In genomic region chr8:87701583-87701982, GRCm38 (mm10) we compare ENCODE assay signal across 16 mouse cellular contexts.
DNase-seq lines count a peak whose midpoint lies in the region; ATAC-seq and TF ChIP-seq lines count a peak whose summit lies in the region.
"Had no signal": no experiment of that assay in that cellular context is flagged by ENCODE, and none has a peak within 500 bp of the region (broad histone marks: within the 10 kb centered on the region; RNA-seq: fewer than 3 reads in every experiment).

No protein-coding gene starts in this region.

- H3K4me2 ChIP-seq in forebrain, embryonic 13.5 days = no peak overlapping the region
- H3K4me2 ChIP-seq in forebrain, embryonic 11.5 days (ENCODE audit: low read depth, low read length, severe bottlenecking) = no peak overlapping the region
- no peak overlapping the region for H3K4me2 ChIP-seq in lung, embryonic 14.5 days
- no peak overlapping the region for H3K4me2 ChIP-seq in hindbrain, embryonic 15.5 days
- peak overlapping the region; percentile 48 for H3K4me2 ChIP-seq in myocyte (ENCODE audit: low read depth)
- no peak overlapping the region for H3K4me2 ChIP-seq in stomach, postnatal 0 days (replicated peaks; ENCODE audit: low read depth)
- H3K4me2 ChIP-seq: embryonic facial prominence, embryonic 13.5 days; heart, embryonic 12.5 days; liver, embryonic 13.5 days had no signal

- no peak for TF ChIP-seq POLR2A in myocyte (IDR thresholded peaks at IDR 0.05; ENCODE audit: insufficient read length, low read depth)

- H3ac ChIP-seq in myocyte (ENCODE audit: control insufficient read depth, insufficient read length) = no peak overlapping the region

- H3K27ac ChIP-seq in forebrain, embryonic 13.5 days = peak overlapping the region; percentile 87
- H3K27ac ChIP-seq in forebrain, embryonic 11.5 days (ENCODE audit: low read depth, low read length) = no peak overlapping the region
- H3K27ac ChIP-seq in lung, embryonic 14.5 days (ENCODE audit: low read depth) = no peak overlapping the region
- peak overlapping the region; percentile 82 for H3K27ac ChIP-seq in hindbrain, embryonic 15.5 days (replicated peaks)
- no peak overlapping the region for H3K27ac ChIP-seq in stomach, postnatal 0 days (replicated peaks)
- H3K27ac ChIP-seq: liver, embryonic 13.5 days; macrophage had no signal

- H3K79me2 ChIP-seq in myocyte (ENCODE audit: control insufficient read depth, insufficient read depth) = no peaks in the 10 kb centered on the region

- no peak for TF ChIP-seq EP300 in stomach, postnatal 0 days (optimal IDR thresholded peaks at IDR 0.05)

- H3K4me3 ChIP-seq in forebrain, embryonic 13.5 days = no peak overlapping the region
- no peak overlapping the region for H3K4me3 ChIP-seq in forebrain, embryonic 11.5 days (ENCODE audit: low read depth, low read length)
- no peak overlapping the region for H3K4me3 ChIP-seq in lung, embryonic 14.5 days (ENCODE audit: low read depth, low read length)
- H3K4me3 ChIP-seq in hindbrain, embryonic 15.5 days = no peak overlapping the region
- no peak overlapping the region for H3K4me3 ChIP-seq in myocyte
- H3K4me3 ChIP-seq in stomach, postnatal 0 days (ENCODE audit: low read depth, low read length) = no peak overlapping the region
- H3K4me3 ChIP-seq: embryonic facial prominence, embryonic 13.5 days; heart, embryonic 12.5 days; liver, embryonic 13.5 days had no signal

- WGBS in forebrain, embryonic 13.5 days = 60% methylated on average over 4 of the region's 4 CpGs
- WGBS in forebrain, embryonic 11.5 days = 71% methylated on average over 4 of the region's 4 CpGs
- WGBS in lung, embryonic 14.5 days = 51% methylated on average over 4 of the region's 4 CpGs
- WGBS in hindbrain, embryonic 15.5 days = 56% methylated on average over 4 of the region's 4 CpGs
- 61% methylated on average over 4 of the region's 4 CpGs for WGBS in stomach, postnatal 0 days

- no peak for DNase-seq in forebrain, embryonic 11.5 days (ENCODE audit: low spot score)
- no peak for DNase-seq in lung, embryonic 14.5 days
- DNase-seq in lung, postnatal 36 days = no peak
- DNase-seq in right cerebral cortex, adult 2 months (ENCODE audit: low spot score in 2 of 2) = no peak
- DNase-seq in stomach, postnatal 0 days (ENCODE audit: low spot score) = no peak
- DNase-seq: B cell, adult 2 months; kidney, adult 8-10 months; kidney, postnatal 36 days; liver, embryonic 13.5 days; right cerebral cortex, postnatal 14 days had no signal

- no peaks in the 10 kb centered on the region for H3K9me3 ChIP-seq in forebrain, embryonic 13.5 days (replicated peaks)
- no peaks in the 10 kb centered on the region for H3K9me3 ChIP-seq in forebrain, embryonic 11.5 days (ENCODE audit: control insufficient read depth, low read length)
- H3K9me3 ChIP-seq in lung, embryonic 14.5 days (ENCODE audit: low read depth, low read length) = no peaks in the 10 kb centered on the region
- H3K9me3 ChIP-seq in hindbrain, embryonic 15.5 days = no peaks in the 10 kb centered on the region
- H3K9me3 ChIP-seq in stomach, postnatal 0 days (ENCODE audit: control insufficient read depth, low read length) = no peaks in the 10 kb centered on the region
- H3K9me3 ChIP-seq: embryonic facial prominence, embryonic 13.5 days; heart, embryonic 12.5 days; liver, embryonic 13.5 days had no signal

- peaks cover 53% of the 10 kb centered on the region for H3K4me1 ChIP-seq in forebrain, embryonic 13.5 days
- H3K4me1 ChIP-seq in forebrain, embryonic 11.5 days (replicated peaks; ENCODE audit: control insufficient read depth, insufficient read depth, low read length) = peaks cover 18% of the 10 kb centered on the region
- H3K4me1 ChIP-seq in lung, embryonic 14.5 days (ENCODE audit: insufficient read depth) = peaks cover 16% of the 10 kb centered on the region
- H3K4me1 ChIP-seq in hindbrain, embryonic 15.5 days (replicated peaks) = peaks cover 50% of the 10 kb centered on the region
- no peaks in the 10 kb centered on the region for H3K4me1 ChIP-seq in stomach, postnatal 0 days (replicated peaks; ENCODE audit: control insufficient read depth, insufficient read depth)
- H3K4me1 ChIP-seq: liver, embryonic 13.5 days had no signal

- ATAC-seq in forebrain, embryonic 13.5 days = 0 out of 2 replicates have a peak, but pooled peaks have one; percentile 16
- ATAC-seq in forebrain, embryonic 11.5 days (replicated peaks; ENCODE audit: low FRiP score) = no peak
- ATAC-seq in lung, embryonic 14.5 days (ENCODE audit: insufficient read depth) = peak; percentile 6; the same call in 1 of the 2 replicates
- peak; percentile 17; the same call in 1 of the 2 replicates for ATAC-seq in hindbrain, embryonic 15.5 days (ENCODE audit: low FRiP score, low read depth)
- ATAC-seq in stomach, postnatal 0 days (ENCODE audit: low FRiP score, low TSS enrichment) = no peak

- no peak for TF ChIP-seq CTCF in lung, embryonic 14.5 days (IDR thresholded peaks at IDR 0.05; ENCODE audit: low read depth)
- TF ChIP-seq CTCF in stomach, postnatal 0 days (IDR thresholded peaks at IDR 0.05; ENCODE audit: low read depth) = no peak

- H3K36me3 ChIP-seq in forebrain, embryonic 13.5 days (ENCODE audit: poor library complexity, severe bottlenecking) = no peaks in the 10 kb centered on the region
- no peaks in the 10 kb centered on the region for H3K36me3 ChIP-seq in forebrain, embryonic 11.5 days (ENCODE audit: control insufficient read depth, insufficient read depth, low read length)
- H3K36me3 ChIP-seq in lung, embryonic 14.5 days (ENCODE audit: insufficient read depth) = no peaks in the 10 kb centered on the region
- no peaks in the 10 kb centered on the region for H3K36me3 ChIP-seq in hindbrain, embryonic 15.5 days
- no peaks in the 10 kb centered on the region for H3K36me3 ChIP-seq in myocyte (ENCODE audit: control insufficient read depth, insufficient read depth)
- H3K36me3 ChIP-seq in stomach, postnatal 0 days (ENCODE audit: control insufficient read depth, insufficient read depth, low read length) = no peaks in the 10 kb centered on the region
- H3K36me3 ChIP-seq: embryonic facial prominence, embryonic 13.5 days; heart, embryonic 12.5 days; liver, embryonic 13.5 days had no signal

- H3K27me3 ChIP-seq in forebrain, embryonic 13.5 days = no peaks in the 10 kb centered on the region
- no peaks in the 10 kb centered on the region for H3K27me3 ChIP-seq in forebrain, embryonic 11.5 days (ENCODE audit: control insufficient read depth, insufficient read depth, low read length)
- no peaks in the 10 kb centered on the region for H3K27me3 ChIP-seq in lung, embryonic 14.5 days (ENCODE audit: insufficient read depth, low read length)
- H3K27me3 ChIP-seq in hindbrain, embryonic 15.5 days = no peaks in the 10 kb centered on the region
- no peaks in the 10 kb centered on the region for H3K27me3 ChIP-seq in myocyte (ENCODE audit: control insufficient read depth, insufficient read depth, insufficient read length)
- H3K27me3 ChIP-seq in stomach, postnatal 0 days (ENCODE audit: control insufficient read depth, insufficient read depth, low read length) = no peaks in the 10 kb centered on the region
- H3K27me3 ChIP-seq: embryonic facial prominence, embryonic 13.5 days; heart, embryonic 12.5 days; liver, embryonic 13.5 days had no signal

- no peak overlapping the region for H3K9ac ChIP-seq in forebrain, embryonic 13.5 days
- H3K9ac ChIP-seq in forebrain, embryonic 11.5 days (ENCODE audit: low read length) = no peak overlapping the region
- no peak overlapping the region for H3K9ac ChIP-seq in lung, embryonic 14.5 days
- no peak overlapping the region for H3K9ac ChIP-seq in hindbrain, embryonic 15.5 days
- no peak overlapping the region for H3K9ac ChIP-seq in stomach, postnatal 0 days (ENCODE audit: low read length)
- H3K9ac ChIP-seq: embryonic facial prominence, embryonic 13.5 days; heart, embryonic 12.5 days; liver, embryonic 13.5 days had no signal

TF ChIP-seq in myocyte, 11 proteins besides CTCF, POLR2A, EP300 and RAD21:
- TF ChIP-seq REST (IDR thresholded peaks at IDR 0.05; ENCODE audit: insufficient read depth, insufficient read length) (no peak), TCF12 (IDR thresholded peaks at IDR 0.05; ENCODE audit: insufficient read depth, poor library complexity, severe bottlenecking) (no peak), MYOD1 (IDR thresholded peaks at IDR 0.05; ENCODE audit: control insufficient read depth in 1 of 3, insufficient read length in 2 of 3, low read depth in 2 of 3) (no peak)

Comparison
In these comparisons a context has a peak if more than half of its experiments do, and no peak if none do; other contexts are left out.
1. ATAC-seq: peak in forebrain, embryonic 13.5 days (single experiment), lung, embryonic 14.5 days (single experiment) and hindbrain, embryonic 15.5 days (single experiment); none in forebrain, embryonic 11.5 days (single experiment) and stomach, postnatal 0 days (single experiment).
2. H3K27ac ChIP-seq: peak in forebrain, embryonic 13.5 days (single experiment) and hindbrain, embryonic 15.5 days (single experiment); none in forebrain, embryonic 11.5 days (single experiment), lung, embryonic 14.5 days (single experiment) and stomach, postnatal 0 days (single experiment).